Mouse (Mus musculus): ENCODE results near the gene Nkapl.

GRCm38 (mm10) chr13:21441207-21441572 lies 27.1 kb downstream of the Nkapl start:
- TF ChIP-seq CTCF (IDR thresholded peaks at IDR 0.05; ENCODE audit: control insufficient read depth, insufficient read depth, low read length) (no peak), POLR2A (IDR thresholded peaks at IDR 0.05; ENCODE audit: borderline replicate concordance, control insufficient read depth, low read depth, low read length) (no peak)
